Mouse (Mus musculus): ENCODE results near the gene BC030867. TPM values are rescaled to one million over a fixed set of nuclear protein-coding genes. Genes with fewer than 3 reads are reported as not detected.

Gene BC030867
- polyA plus RNA-seq, 1 experiment from 2014 or later = 23.5 TPM

DNA sequence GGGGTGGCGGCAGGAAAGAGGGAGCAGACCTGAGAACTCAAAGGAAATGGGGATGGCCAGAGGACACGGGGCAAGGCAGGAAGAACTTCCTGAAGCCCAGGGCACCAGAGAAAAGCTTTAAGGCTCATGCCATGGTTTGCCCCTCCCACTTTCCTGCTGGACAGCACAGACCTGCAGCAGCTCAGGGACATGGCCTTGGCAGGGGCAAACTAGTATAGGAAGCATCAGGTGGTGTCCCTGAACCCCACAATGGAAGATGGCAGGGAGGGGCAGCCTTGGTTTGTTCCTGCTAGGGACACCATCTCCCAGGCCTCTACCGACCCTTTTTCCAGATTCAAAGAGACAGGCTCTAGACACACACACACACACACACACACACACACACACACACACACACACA, 56.7 kb downstream of the BC030867 start:
- 73% methylated on average over 3 of the region's 3 CpGs for WGBS
- H3K4me1 ChIP-seq (replicated peaks) = peaks cover 18% of the 10 kb centered on the region
- no peak overlapping the region for H3K4me2 ChIP-seq
- H3K36me3 ChIP-seq = peaks cover 50% of the 10 kb centered on the region
- H3K4me3 ChIP-seq (replicated peaks) = no peak overlapping the region
- no peak overlapping the region for H3K27ac ChIP-seq
- no peak overlapping the region for H3K9ac ChIP-seq (replicated peaks)
- ATAC-seq (ENCODE audit: insufficient number of reproducible peaks, insufficient read depth, low FRiP score, low TSS enrichment, low read depth) = no peak
- H3K9me3 ChIP-seq = no peaks in the 10 kb centered on the region
- H3K27me3 ChIP-seq = no peaks in the 10 kb centered on the region

GRCm38 (mm10) chr11:102308104-102308503, 59.4 kb downstream of the BC030867 start:
- Histone ChIP-seq H3K4me2 (no peak overlapping the region), H3K4me1 (replicated peaks) (peaks cover 28% of the 10 kb centered on the region), H3K4me3 (replicated peaks) (no peak overlapping the region), H3K27me3 (no peaks in the 10 kb centered on the region), H3K9me3 (no peaks in the 10 kb centered on the region), H3K36me3 (peaks cover 76% of the 10 kb centered on the region), H3K9ac (replicated peaks) (no peak overlapping the region), H3K27ac (no peak overlapping the region)
- 91% methylated on average over 9 of the region's 9 CpGs for WGBS
- no peak for ATAC-seq (ENCODE audit: insufficient number of reproducible peaks, insufficient read depth, low FRiP score, low TSS enrichment, low read depth)

DNA sequence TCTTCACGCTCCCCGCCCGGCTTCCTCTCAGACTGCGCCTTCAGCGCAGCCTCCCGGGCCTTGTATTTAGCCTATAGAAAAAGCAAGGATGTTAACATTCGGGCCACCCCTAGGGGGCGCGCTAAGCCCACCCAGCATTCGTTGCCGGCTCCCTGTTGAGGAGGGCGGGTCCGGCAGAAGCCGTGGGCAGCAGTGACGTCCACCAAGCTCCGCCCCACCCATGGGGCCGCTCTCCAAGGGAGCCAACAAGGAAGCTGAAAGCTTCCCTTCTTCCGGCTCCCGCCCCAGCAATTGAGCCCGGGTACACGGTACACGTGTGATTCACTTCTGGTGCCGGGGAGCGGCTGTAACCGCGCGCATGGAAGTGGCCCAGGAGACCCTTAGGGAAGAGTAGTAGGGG, 60.3 kb downstream of the BC030867 start:
- Histone ChIP-seq H3K9me3 (no peaks in the 10 kb centered on the region), H3K4me1 (replicated peaks) (peaks cover 28% of the 10 kb centered on the region), H3K4me2 (peak overlapping the region; percentile 67), H3K4me3 (replicated peaks) (peak overlapping the region; percentile 38), H3K27ac (peak overlapping the region; percentile 78), H3K9ac (replicated peaks) (peak overlapping the region; percentile 55), H3K36me3 (peaks cover 85% of the 10 kb centered on the region), H3K27me3 (no peaks in the 10 kb centered on the region)
- ATAC-seq (ENCODE audit: insufficient number of reproducible peaks, insufficient read depth, low FRiP score, low TSS enrichment, low read depth) = peak; percentile 83
- under 1% methylated on average over 27 of the region's 27 CpGs for WGBS

- no peaks in the 10 kb centered on the region for H3K27me3 ChIP-seq
- no peaks in the 10 kb centered on the region for H3K9me3 ChIP-seq
- no peak overlapping the region for H3K9ac ChIP-seq (replicated peaks)
- peaks cover 91% of the 10 kb centered on the region for H3K36me3 ChIP-seq
- peak overlapping the region; percentile 78 for H3K27ac ChIP-seq
- H3K4me1 ChIP-seq (replicated peaks) = peaks cover 28% of the 10 kb centered on the region
- ATAC-seq (ENCODE audit: insufficient number of reproducible peaks, insufficient read depth, low FRiP score, low TSS enrichment, low read depth) = no peak
- peak overlapping the region; percentile 67 for H3K4me2 ChIP-seq
- WGBS = 85% methylated on average over 22 of the region's 22 CpGs
- peak overlapping the region; percentile 38 for H3K4me3 ChIP-seq (replicated peaks)
Measured at GRCm38 (mm10) chr11:102309821-102310617, 61.3 kb downstream of the BC030867 start.

DNA sequence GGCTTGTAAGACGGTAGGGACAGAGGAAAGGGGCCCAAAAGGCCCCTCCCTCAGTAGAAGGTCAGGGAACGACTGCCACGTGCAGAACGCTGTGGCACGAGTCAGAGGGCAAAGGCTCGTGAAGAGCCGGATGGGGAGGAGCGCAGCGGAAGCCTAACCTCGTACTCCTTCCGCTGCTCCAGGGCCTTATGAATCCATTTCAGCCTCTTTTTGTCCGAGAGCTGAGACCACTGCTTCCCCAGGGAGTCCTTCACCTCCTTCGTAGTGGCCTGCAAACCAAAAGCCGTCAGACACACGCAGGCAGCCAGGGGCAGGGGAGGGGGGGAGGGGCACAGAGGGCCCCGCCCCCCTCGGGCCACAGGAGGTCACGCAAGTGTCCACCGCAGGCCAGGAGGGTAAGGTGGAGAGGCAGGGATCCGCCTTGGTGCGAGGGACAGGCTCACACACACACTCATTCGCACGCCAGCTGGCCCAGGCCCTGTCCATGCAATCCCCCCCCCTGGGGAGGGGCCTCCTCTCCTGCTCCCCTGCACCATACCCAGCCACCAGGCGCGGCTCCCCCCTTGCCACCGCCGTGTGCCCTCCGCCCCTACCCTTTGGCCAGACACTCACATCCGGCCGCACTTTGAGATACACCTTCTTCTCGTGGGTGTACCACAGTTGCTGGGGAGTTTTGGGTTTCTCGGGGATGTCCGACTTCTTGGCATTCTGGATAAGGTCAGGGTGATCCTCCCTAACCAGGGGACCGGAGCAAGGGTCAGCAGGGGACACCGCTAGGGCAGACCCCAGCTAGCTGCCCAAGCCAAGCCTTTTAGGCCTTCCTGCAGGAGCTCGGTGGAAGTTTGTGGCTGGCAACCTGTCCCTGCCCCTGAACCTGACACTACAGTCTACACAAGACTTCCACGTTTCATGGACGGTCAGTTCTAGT, 62.4 kb downstream of the BC030867 start:
- Histone ChIP-seq H3K4me3 (replicated peaks) (no peak overlapping the region), H3K27ac (no peak overlapping the region), H3K36me3 (peaks cover 86% of the 10 kb centered on the region), H3K9me3 (no peaks in the 10 kb centered on the region), H3K9ac (replicated peaks) (peak overlapping the region; percentile 34; the same call in 1 of the 2 replicates), H3K4me2 (no peak overlapping the region), H3K4me1 (replicated peaks) (peaks cover 37% of the 10 kb centered on the region), H3K27me3 (no peaks in the 10 kb centered on the region)
- WGBS = 40% methylated on average over 38 of the region's 38 CpGs
- ATAC-seq (ENCODE audit: insufficient number of reproducible peaks, insufficient read depth, low FRiP score, low TSS enrichment, low read depth) = no peak

GRCm38 (mm10) chr11:102311966-102312365, 63.3 kb downstream of the BC030867 start:
- Histone ChIP-seq H3K9ac (replicated peaks) (no peak overlapping the region), H3K27ac (no peak overlapping the region), H3K27me3 (no peaks in the 10 kb centered on the region), H3K4me1 (replicated peaks) (peaks cover 41% of the 10 kb centered on the region), H3K36me3 (peaks cover 76% of the 10 kb centered on the region), H3K4me3 (replicated peaks) (no peak overlapping the region), H3K9me3 (no peaks in the 10 kb centered on the region), H3K4me2 (no peak overlapping the region)
- ATAC-seq (ENCODE audit: insufficient number of reproducible peaks, insufficient read depth, low FRiP score, low TSS enrichment, low read depth) = no peak
- 89% methylated on average over 4 of the region's 4 CpGs for WGBS

- H3K36me3 ChIP-seq = peaks cover 70% of the 10 kb centered on the region
- no peak overlapping the region for H3K27ac ChIP-seq
- 88% methylated on average over 6 of the region's 6 CpGs for WGBS
Measured at GRCm38 (mm10) chr11:102312586-102312985, 63.9 kb downstream of the BC030867 start.

DNA sequence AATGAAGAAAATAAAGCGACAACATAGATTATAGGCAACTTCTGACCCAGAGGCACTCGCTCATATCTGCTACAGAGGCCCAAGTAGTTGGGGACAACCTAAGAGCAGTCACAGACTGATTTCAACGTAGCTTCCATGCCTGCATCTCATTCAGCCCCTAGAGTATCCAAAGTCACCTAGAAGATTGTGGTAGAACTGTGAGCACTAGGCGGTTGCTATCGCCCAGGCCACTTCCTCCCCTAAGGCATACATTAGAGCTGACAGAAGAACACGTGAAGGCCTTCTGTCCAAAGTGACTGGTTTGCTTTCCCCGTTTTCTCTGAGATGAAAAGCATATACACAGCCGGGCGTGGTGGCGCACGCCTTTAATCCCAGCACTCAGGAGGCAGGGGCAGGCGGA, 65.6 kb downstream of the BC030867 start:
- no peak overlapping the region for H3K9ac ChIP-seq (replicated peaks)
- no peak overlapping the region for H3K4me2 ChIP-seq
- 89% methylated on average over 12 of the region's 12 CpGs for WGBS
- no peak overlapping the region for H3K27ac ChIP-seq
- H3K4me3 ChIP-seq (replicated peaks) = no peak overlapping the region
- no peak for ATAC-seq (ENCODE audit: insufficient number of reproducible peaks, insufficient read depth, low FRiP score, low TSS enrichment, low read depth)
- H3K27me3 ChIP-seq = no peaks in the 10 kb centered on the region
- no peaks in the 10 kb centered on the region for H3K9me3 ChIP-seq
- peaks cover 33% of the 10 kb centered on the region for H3K4me1 ChIP-seq (replicated peaks)
- H3K36me3 ChIP-seq = peaks cover 59% of the 10 kb centered on the region

More at GRCm38 (mm10) chr11:102312586-102312985, 63.9 kb downstream of the BC030867 start:
- no peaks in the 10 kb centered on the region for H3K27me3 ChIP-seq
- H3K9me3 ChIP-seq = no peaks in the 10 kb centered on the region
- no peak overlapping the region for H3K4me2 ChIP-seq
- peaks cover 41% of the 10 kb centered on the region for H3K4me1 ChIP-seq (replicated peaks)
- H3K4me3 ChIP-seq (replicated peaks) = no peak overlapping the region
- ATAC-seq (ENCODE audit: insufficient number of reproducible peaks, insufficient read depth, low FRiP score, low TSS enrichment, low read depth) = no peak
- H3K9ac ChIP-seq (replicated peaks) = no peak overlapping the region

Small RNAs within 50 kb of the gene (microRNA-seq; reads per million reads assigned to microRNA genes)
- gene Mir8101 = 0.70 reads per million

Other genes starting within 250 kb of the BC030867 start
- 13.7 and 16.3 TPM in 2 replicates for gene Mpp3, start 220.4 kb upstream of the BC030867 start, polyA plus RNA-seq (2016; fragmentation: Nextera tagmentation; extraction: Ambion mirVana)
- 0.40 and 0.70 TPM in 2 replicates for gene Cd300lg, start 207.4 kb upstream of the BC030867 start, polyA plus RNA-seq (2016; fragmentation: Nextera tagmentation; extraction: Ambion mirVana)
- gene Mpp2, start 160.4 kb upstream of the BC030867 start, polyA plus RNA-seq (2016; fragmentation: Nextera tagmentation; extraction: Ambion mirVana) = 12.6 and 14.3 TPM in 2 replicates
- gene Ppy, start 147.6 kb upstream of the BC030867 start, polyA plus RNA-seq (2016; fragmentation: Nextera tagmentation; extraction: Ambion mirVana) = not detected in 2 replicates
- not detected in 2 replicates for gene Pyy, start 141.1 kb upstream of the BC030867 start, polyA plus RNA-seq (2016; fragmentation: Nextera tagmentation; extraction: Ambion mirVana)
- 0.24 TPM in 1 of 2 replicates, not detected in the other for gene Nags, start 103.4 kb upstream of the BC030867 start, polyA plus RNA-seq (2016; fragmentation: Nextera tagmentation; extraction: Ambion mirVana)
- 40.6 and 44.2 TPM in 2 replicates for gene Tmem101, start 92.5 kb upstream of the BC030867 start, polyA plus RNA-seq (2016; fragmentation: Nextera tagmentation; extraction: Ambion mirVana)
- gene Lsm12, start 63.6 kb upstream of the BC030867 start, polyA plus RNA-seq (2016; fragmentation: Nextera tagmentation; extraction: Ambion mirVana) = 103 TPM in 2 replicates
- gene G6pc3, start 59.3 kb upstream of the BC030867 start, polyA plus RNA-seq (2016; fragmentation: Nextera tagmentation; extraction: Ambion mirVana) = 36.6 and 36.8 TPM in 2 replicates
- 58.1 and 64.3 TPM in 2 replicates for gene Hdac5, start 18.7 kb upstream of the BC030867 start, polyA plus RNA-seq (2016; fragmentation: Nextera tagmentation; extraction: Ambion mirVana)
- gene Asb16, start 19.9 kb downstream of the BC030867 start, polyA plus RNA-seq (2016; fragmentation: Nextera tagmentation; extraction: Ambion mirVana) = 0.16 and 0.19 TPM in 2 replicates
- 47.4 and 48.9 TPM in 2 replicates for gene Tmub2, start 36.0 kb downstream of the BC030867 start, polyA plus RNA-seq (2016; fragmentation: Nextera tagmentation; extraction: Ambion mirVana)
- 22.3 and 22.9 TPM in 2 replicates for gene Atxn7l3, start 47.7 kb downstream of the BC030867 start, polyA plus RNA-seq (2016; fragmentation: Nextera tagmentation; extraction: Ambion mirVana)
- 101 TPM in 2 replicates for gene Ubtf, start 70.9 kb downstream of the BC030867 start, polyA plus RNA-seq (2016; fragmentation: Nextera tagmentation; extraction: Ambion mirVana)
- gene Slc4a1, start 117.3 kb downstream of the BC030867 start, polyA plus RNA-seq (2016; fragmentation: Nextera tagmentation; extraction: Ambion mirVana) = 22.6 and 25.0 TPM in 2 replicates
- gene Rundc3a, start 144.5 kb downstream of the BC030867 start, polyA plus RNA-seq (2016; fragmentation: Nextera tagmentation; extraction: Ambion mirVana) = 1.7 and 2.3 TPM in 2 replicates
- gene Slc25a39, start 159.1 kb downstream of the BC030867 start, polyA plus RNA-seq (2016; fragmentation: Nextera tagmentation; extraction: Ambion mirVana) = 164 and 174 TPM in 2 replicates
- 101 and 106 TPM in 2 replicates for gene Grn, start 181.4 kb downstream of the BC030867 start, polyA plus RNA-seq (2016; fragmentation: Nextera tagmentation; extraction: Ambion mirVana)
- 9.7 and 10.7 TPM in 2 replicates for gene Fam171a2, start 198.8 kb downstream of the BC030867 start, polyA plus RNA-seq (2016; fragmentation: Nextera tagmentation; extraction: Ambion mirVana)
- 6.9 and 7.0 TPM in 2 replicates for gene Itga2b, start 221.2 kb downstream of the BC030867 start, polyA plus RNA-seq (2016; fragmentation: Nextera tagmentation; extraction: Ambion mirVana)